Mouse (Mus musculus) myocyte (in vitro differentiated cells): Measurements from ENCODE around the gene Mrpl57. TPM values are rescaled to one million over a fixed set of nuclear protein-coding genes. Genes with fewer than 3 reads are reported as not detected.

Source experiments
- H3K27me3 ChIP-seq: one replicate; pipeline ENCODE4 v1.6.1; 2011; ENCODE audit not compliant: control insufficient read depth, insufficient read depth, insufficient read length
- H3K36me3 ChIP-seq: one replicate; pipeline ENCODE4 v1.6.1; 2011; ENCODE audit not compliant: control insufficient read depth, insufficient read depth
- H3K4me2 ChIP-seq: one replicate; pipeline ENCODE4 v1.6.1; 2011; ENCODE audit warnings: low read depth, control low read depth
- H3K4me3 ChIP-seq: one replicate; pipeline ENCODE4 v1.5.1; 2011; ENCODE audit warnings: mild to moderate bottlenecking, control low read depth, moderate library complexity
- H3K79me2 ChIP-seq: one replicate; pipeline ENCODE4 v1.6.1; 2011; ENCODE audit not compliant: control insufficient read depth, insufficient read depth
- H3ac ChIP-seq: one replicate; pipeline ENCODE4 v1.6.1; 2011; ENCODE audit not compliant: control insufficient read depth, insufficient read length
- CEBPB ChIP-seq: IDR thresholded peaks from 2 replicates; pipeline ENCODE4 v1.6.1; 2011; ENCODE audit warnings: mild to moderate bottlenecking, moderate library complexity; ENCODE audit not compliant: poor library complexity, insufficient read depth, severe bottlenecking
- E2F4 ChIP-seq: IDR thresholded peaks from one replicate; pipeline ENCODE4 v1.6.1; 2011; ENCODE audit warnings: mild to moderate bottlenecking, control low read depth, moderate library complexity; ENCODE audit not compliant: insufficient read depth
- MAX ChIP-seq: IDR thresholded peaks from one replicate; pipeline ENCODE4 v1.6.1; 2011; ENCODE audit warnings: low read depth, mild to moderate bottlenecking, control low read depth
- MYOD1 ChIP-seq, 3 experiments: IDR thresholded peaks; one replicate each; pipeline ENCODE4 v1.6.1; 2011; ENCODE audit warnings: control low read depth in 2 of 3, low read depth in 2 of 3, mild to moderate bottlenecking in 2 of 3, moderate library complexity in 1 of 3; ENCODE audit not compliant: insufficient read length in 2 of 3, control insufficient read depth in 1 of 3
- MYOG ChIP-seq, 3 experiments: IDR thresholded peaks; one replicate each; pipeline ENCODE4 v1.6.1; 2011; ENCODE audit warnings: control low read depth in 2 of 3, low read depth in 2 of 3, mild to moderate bottlenecking in 2 of 3; ENCODE audit not compliant: insufficient read length in 2 of 3, control insufficient read depth in 1 of 3, insufficient read depth in 1 of 3
- POLR2A ChIP-seq: IDR thresholded peaks from one replicate; pipeline ENCODE4 v1.6.1; 2011; ENCODE audit warnings: low read depth, mild to moderate bottlenecking, control low read depth, moderate library complexity; ENCODE audit not compliant: insufficient read length
- POLR2AphosphoS2 ChIP-seq: IDR thresholded peaks from one replicate; pipeline ENCODE4 v1.6.1; 2011; ENCODE audit warnings: low read depth, control low read depth; ENCODE audit not compliant: insufficient read length
- REST ChIP-seq: IDR thresholded peaks from one replicate; pipeline ENCODE4 v1.6.1; 2011; ENCODE audit warnings: mild to moderate bottlenecking, control low read depth, moderate library complexity; ENCODE audit not compliant: insufficient read depth, insufficient read length
- SRF ChIP-seq: IDR thresholded peaks from one replicate; pipeline ENCODE4 v1.6.1; 2011; ENCODE audit warnings: low read depth; ENCODE audit not compliant: control insufficient read depth, insufficient read length
- TCF12 ChIP-seq: IDR thresholded peaks from one replicate; pipeline ENCODE4 v1.6.1; 2011; ENCODE audit warnings: mild to moderate bottlenecking, control low read depth; ENCODE audit not compliant: poor library complexity, insufficient read depth, severe bottlenecking
- TCF3 ChIP-seq: IDR thresholded peaks from one replicate; pipeline ENCODE4 v1.6.1; 2011; ENCODE audit warnings: low read depth, control low read depth; ENCODE audit not compliant: insufficient read length
- USF1 ChIP-seq: IDR thresholded peaks from one replicate; pipeline ENCODE4 v1.6.1; 2011; ENCODE audit warnings: low read depth, mild to moderate bottlenecking, control low read depth, moderate library complexity
- polyA plus RNA-seq: library from polyadenylated mRNA; unstranded; fragments of >200 nt; fragmentation: generic; extraction: Trizol; gene quantifications from one replicate; pipeline ENCODE4 v1.2.1, GENCODE M21; 2012; ENCODE audit warnings: missing spikeins

The Mrpl57 gene
- polyA plus RNA-seq, result 133 TPM

- Histone ChIP-seq H3ac (peak within 1 kb of the TSS; percentile 61), H3K4me2 (peak within 1 kb of the TSS; percentile 75), H3K27me3 (no peaks in the 10 kb centered on the region), H3K79me2 (peaks cover 41% of the 10 kb centered on the region), H3K4me3 (peak within 1 kb of the TSS; percentile 75), H3K36me3 (peaks cover 7% of the 10 kb centered on the region)
- TF ChIP-seq MYOG (IDR thresholded peaks at IDR 0.05; ENCODE audit: control insufficient read depth in 1 of 3, insufficient read depth in 1 of 3, insufficient read length in 2 of 3, low read depth in 2 of 3), result peak in 1 of 3 experiments; percentile 12
- peak; percentile 90 for TF ChIP-seq POLR2A
- TF ChIP-seq TCF3, result no peak
- peak; percentile 93 for TF ChIP-seq E2F4
- no peak for TF ChIP-seq USF1
- no peak for TF ChIP-seq MYOD1 (IDR thresholded peaks at IDR 0.05; ENCODE audit: control insufficient read depth in 1 of 3, insufficient read length in 2 of 3, low read depth in 2 of 3)
- TF ChIP-seq MAX, result no peak
- TF ChIP-seq REST, result no peak
- TF ChIP-seq CEBPB, result no peak
- no peak for TF ChIP-seq SRF
- no peak for TF ChIP-seq TCF12
- TF ChIP-seq POLR2AphosphoS2, result peak; percentile 96
Observed at GRCm38 (mm10) chr14:57825788-57826751, at the start of gene Mrpl57, which contains the start of gene Ska3. Gene Mrpl57, plus strand, starts transcription at chr14:57826234. Gene Ska3, minus strand, starts transcription at chr14:57826185.

- Histone ChIP-seq H3K4me3 (no peak overlapping the region), H3ac (no peak overlapping the region), H3K36me3 (no peaks in the 10 kb centered on the region), H3K79me2 (no peaks in the 10 kb centered on the region), H3K27me3 (no peaks in the 10 kb centered on the region), H3K4me2 (no peak overlapping the region)
- no peak for TF ChIP-seq POLR2A
- no peak for TF ChIP-seq E2F4
- no peak for TF ChIP-seq TCF12
- no peak for TF ChIP-seq MAX
- TF ChIP-seq USF1, result no peak
- no peak for TF ChIP-seq MYOD1 (IDR thresholded peaks at IDR 0.05; ENCODE audit: control insufficient read depth in 1 of 3, insufficient read length in 2 of 3, low read depth in 2 of 3)
- no peak for TF ChIP-seq SRF
- TF ChIP-seq MYOG (IDR thresholded peaks at IDR 0.05; ENCODE audit: control insufficient read depth in 1 of 3, insufficient read depth in 1 of 3, insufficient read length in 2 of 3, low read depth in 2 of 3), result no peak
- TF ChIP-seq REST, result no peak
- no peak for TF ChIP-seq TCF3
- no peak for TF ChIP-seq POLR2AphosphoS2
- TF ChIP-seq CEBPB, result no peak
Observed at GRCm38 (mm10) chr14:57787406-57787805, 38.6 kb upstream of the Mrpl57 start.

GRCm38 (mm10) chr14:57789311-57789710 lies 36.7 kb upstream of the Mrpl57 start:
- TF ChIP-seq USF1, result no peak
- no peak for TF ChIP-seq MYOD1 (IDR thresholded peaks at IDR 0.05; ENCODE audit: control insufficient read depth in 1 of 3, insufficient read length in 2 of 3, low read depth in 2 of 3)
- TF ChIP-seq SRF, result no peak
- Histone ChIP-seq H3K79me2 (no peaks in the 10 kb centered on the region), H3ac (no peak overlapping the region), H3K36me3 (no peaks in the 10 kb centered on the region), H3K27me3 (no peaks in the 10 kb centered on the region), H3K4me3 (no peak overlapping the region), H3K4me2 (no peak overlapping the region)

- TF ChIP-seq USF1 (no peak), REST (no peak), E2F4 (no peak), SRF (no peak), TCF12 (no peak), MYOD1 (IDR thresholded peaks at IDR 0.05; ENCODE audit: control insufficient read depth in 1 of 3, insufficient read length in 2 of 3, low read depth in 2 of 3) (no peak), MAX (no peak), MYOG (IDR thresholded peaks at IDR 0.05; ENCODE audit: control insufficient read depth in 1 of 3, insufficient read depth in 1 of 3, insufficient read length in 2 of 3, low read depth in 2 of 3) (no peak), POLR2A (no peak), CEBPB (no peak), TCF3 (no peak), POLR2AphosphoS2 (no peak)
Observed at GRCm38 (mm10) chr14:57789759-57790158, 36.3 kb upstream of the Mrpl57 start.

GRCm38 (mm10) chr14:57791171-57791570 lies 34.9 kb upstream of the Mrpl57 start:
- Histone ChIP-seq H3K4me2 (no peak overlapping the region), H3K36me3 (no peaks in the 10 kb centered on the region), H3K4me3 (no peak overlapping the region), H3ac (no peak overlapping the region), H3K27me3 (no peaks in the 10 kb centered on the region), H3K79me2 (no peaks in the 10 kb centered on the region)
- TF ChIP-seq MAX (no peak), TCF12 (no peak), CEBPB (no peak), MYOG (IDR thresholded peaks at IDR 0.05; ENCODE audit: control insufficient read depth in 1 of 3, insufficient read depth in 1 of 3, insufficient read length in 2 of 3, low read depth in 2 of 3) (no peak), POLR2AphosphoS2 (no peak), USF1 (no peak), TCF3 (no peak), E2F4 (no peak), POLR2A (no peak), SRF (no peak), REST (no peak), MYOD1 (IDR thresholded peaks at IDR 0.05; ENCODE audit: control insufficient read depth in 1 of 3, insufficient read length in 2 of 3, low read depth in 2 of 3) (no peak)

More at GRCm38 (mm10) chr14:57789759-57790158, 36.3 kb upstream of the Mrpl57 start:
- Histone ChIP-seq H3K79me2 (no peaks in the 10 kb centered on the region), H3ac (no peak overlapping the region), H3K4me2 (no peak overlapping the region), H3K36me3 (no peaks in the 10 kb centered on the region), H3K4me3 (no peak overlapping the region), H3K27me3 (no peaks in the 10 kb centered on the region)
